Comparison of ENCODE assay signal across 9 mouse cellular contexts in the genomic region with DNA sequence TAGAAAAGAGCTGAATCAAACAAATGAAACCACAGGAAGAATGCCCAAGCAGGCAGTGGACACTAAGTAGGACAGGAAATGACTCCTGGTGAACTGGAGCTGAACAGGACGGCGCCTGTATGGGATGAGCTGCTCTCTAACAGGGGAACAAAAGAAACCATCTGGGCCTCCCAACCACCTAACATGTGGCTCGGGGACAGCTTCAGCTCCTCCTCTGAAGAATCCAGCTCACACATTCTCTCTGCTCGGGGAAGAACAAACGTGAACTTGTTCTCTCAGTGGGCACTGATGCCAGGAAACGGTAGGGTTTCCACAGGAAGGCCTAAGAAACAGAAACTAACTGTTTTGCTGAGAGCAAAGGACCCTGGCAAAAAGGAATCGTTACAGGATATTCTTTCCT. TPM values are rescaled to one million over a fixed set of nuclear protein-coding genes. Genes with fewer than 3 reads are reported as not detected.
DNase-seq lines count a peak whose midpoint lies in the region; ATAC-seq lines count a peak whose summit lies in the region.
"Had no signal": no experiment of that assay in that cellular context is flagged by ENCODE, and none has a peak within 500 bp of the region (broad histone marks: within the 10 kb centered on the region; RNA-seq: fewer than 3 reads in every experiment).

No protein-coding gene starts in this region.

- H3K4me1 ChIP-seq in kidney, embryonic 16.5 days (ENCODE audit: insufficient read depth, low read length): peaks cover 11% of the 10 kb centered on the region
- peaks cover 27% of the 10 kb centered on the region for H3K4me1 ChIP-seq in neural tube, embryonic 15.5 days

- H3K4me2 ChIP-seq in kidney, embryonic 16.5 days (replicated peaks; ENCODE audit: low read depth, low read length): no peak overlapping the region
- no peak overlapping the region for H3K4me2 ChIP-seq in neural tube, embryonic 15.5 days

- no peak for ATAC-seq in kidney, embryonic 16.5 days (ENCODE audit: low FRiP score, low TSS enrichment)
- peak; percentile 65 for ATAC-seq in neural tube, embryonic 15.5 days (ENCODE audit: low FRiP score)

- H3K27ac ChIP-seq in kidney, embryonic 16.5 days (ENCODE audit: low read length): peak overlapping the region; percentile 35; the same call in 1 of the 2 replicates
- H3K27ac ChIP-seq in neural tube, embryonic 15.5 days (replicated peaks): peak overlapping the region; percentile 64

- no peaks in the 10 kb centered on the region for H3K9me3 ChIP-seq in kidney, embryonic 16.5 days (ENCODE audit: low read length)
- no peaks in the 10 kb centered on the region for H3K9me3 ChIP-seq in neural tube, embryonic 15.5 days (replicated peaks)

- peak; percentile 46 for DNase-seq in cerebellum, adult 9-10 months
- no peak for DNase-seq in cerebellum, postnatal 4 days (ENCODE audit: low spot score in 2 of 2)
- no peak for DNase-seq in kidney, postnatal 4 days
- DNase-seq in right cerebral cortex, postnatal 10 days (ENCODE audit: low spot score in 2 of 2): peak; percentile 63 to 75
- no peak for DNase-seq in right cerebral cortex, postnatal 4 days
- no peak for DNase-seq in adrenal gland, postnatal 4 days (ENCODE audit: low spot score in 2 of 2)

- no peaks in the 10 kb centered on the region for H3K27me3 ChIP-seq in kidney, embryonic 16.5 days (ENCODE audit: insufficient read depth, low read length)
- H3K27me3 ChIP-seq in neural tube, embryonic 15.5 days (replicated peaks): no peaks in the 10 kb centered on the region

- 0 out of 2 replicates have a peak overlapping the region, but pooled peaks have one; percentile 6 for H3K9ac ChIP-seq in kidney, embryonic 16.5 days (replicated peaks; ENCODE audit: low read length)
- no peak overlapping the region for H3K9ac ChIP-seq in neural tube, embryonic 15.5 days (replicated peaks)

- H3K36me3 ChIP-seq in kidney, embryonic 16.5 days (ENCODE audit: insufficient read depth, low read length): peaks cover 6% of the 10 kb centered on the region
- H3K36me3 ChIP-seq in neural tube, embryonic 15.5 days: 0 out of 2 replicates have a peak, but pooled peaks cover 4% of the 10 kb centered on the region

- WGBS in kidney, embryonic 16.5 days: 46% methylated on average over 7 of the region's 7 CpGs
- 36% methylated on average over 7 of the region's 7 CpGs for WGBS in neural tube, embryonic 15.5 days

- H3K4me3 ChIP-seq in kidney, embryonic 16.5 days (ENCODE audit: low read length): no peak overlapping the region
- H3K4me3 ChIP-seq in neural tube, embryonic 15.5 days (replicated peaks): no peak overlapping the region

RNA-seq across cellular contexts. Expression of a gene that starts 5.9 kb away (rescaled TPM):
- 24.1 and 28.4 TPM in 2 replicates for polyA plus RNA-seq in kidney, embryonic 16.5 days (2015; fragmentation: Nextera tagmentation; extraction: Ambion mirVana)
- polyA plus RNA-seq in neural tube, embryonic 15.5 days (2015; fragmentation: Nextera tagmentation; extraction: Ambion mirVana): 19.1 and 21.8 TPM in 2 replicates
- total RNA-seq in adrenal gland, postnatal 4 days (2021): 10 to 100 TPM; 39.8 to 41.9 TPM

RNA-seq across cellular contexts. Expression of a gene that starts 13.0 kb away (rescaled TPM):
- 121 and 131 TPM in 2 replicates for polyA plus RNA-seq in kidney, embryonic 16.5 days (2015; fragmentation: Nextera tagmentation; extraction: Ambion mirVana)
- polyA plus RNA-seq in neural tube, embryonic 15.5 days (2015; fragmentation: Nextera tagmentation; extraction: Ambion mirVana): 72.2 and 85.9 TPM in 2 replicates
- total RNA-seq in adrenal gland, postnatal 4 days (2021): 10 to 100 TPM; 35.0 to 36.9 TPM

RNA-seq across cellular contexts. Expression of a gene that starts 13.1 kb away (rescaled TPM):
- polyA plus RNA-seq in kidney, embryonic 16.5 days (2015; fragmentation: Nextera tagmentation; extraction: Ambion mirVana): 31.3 and 38.3 TPM in 2 replicates
- polyA plus RNA-seq in neural tube, embryonic 15.5 days (2015; fragmentation: Nextera tagmentation; extraction: Ambion mirVana): 5.3 and 11.7 TPM in 2 replicates
- 10 to 100 TPM; 28.7 to 32.9 TPM for total RNA-seq in adrenal gland, postnatal 4 days (2021)

RNA-seq across cellular contexts. Expression of a gene that starts 25.5 kb away (rescaled TPM):
- polyA plus RNA-seq in kidney, embryonic 16.5 days (2015; fragmentation: Nextera tagmentation; extraction: Ambion mirVana): 0.21 and 0.35 TPM in 2 replicates
- 0.33 and 0.54 TPM in 2 replicates for polyA plus RNA-seq in neural tube, embryonic 15.5 days (2015; fragmentation: Nextera tagmentation; extraction: Ambion mirVana)
- not detected for total RNA-seq in adrenal gland, postnatal 4 days (2021)

RNA-seq across cellular contexts. Expression of a gene that starts 25.6 kb away (rescaled TPM):
- not detected in 2 replicates for polyA plus RNA-seq in kidney, embryonic 16.5 days (2015; fragmentation: Nextera tagmentation; extraction: Ambion mirVana)
- polyA plus RNA-seq in neural tube, embryonic 15.5 days (2015; fragmentation: Nextera tagmentation; extraction: Ambion mirVana): not detected in 2 replicates
- not detected for total RNA-seq in adrenal gland, postnatal 4 days (2021)
- total RNA-seq: layer of hippocampus, postnatal 36 days had no signal

Comparison
In these comparisons a context has a peak if more than half of its experiments do, and no peak if none do; other contexts are left out.
1. DNase-seq: peak in cerebellum, adult 9-10 months (single experiment) and right cerebral cortex, postnatal 10 days (2 of 2); none in cerebellum, postnatal 4 days (0 of 2), kidney, postnatal 4 days (0 of 2), right cerebral cortex, postnatal 4 days (single experiment) and adrenal gland, postnatal 4 days (0 of 2).